Mouse (Mus musculus) spleen, postnatal 36 days (tissue): ENCODE data around the gene Six3.

Experiments
- DNase-seq, 2 experiments: peaks; one replicate each; pipeline ENCODE4 v3.0.0; 2022; ENCODE audit warnings: low spot score in 2 of 2, mixed read lengths in 1 of 2

The Six3 gene

GRCm38 (mm10) chr17:85626091-85626860 is 12.9 kb downstream of the Six3 start:
- no peak for DNase-seq

GRCm38 (mm10) chr17:85627751-85628150 is 14.3 kb downstream of the Six3 start:
- DNase-seq, result no peak

- no peak for DNase-seq
Measured at GRCm38 (mm10) chr17:85628811-85629210, 15.4 kb downstream of the Six3 start.

GRCm38 (mm10) chr17:85629396-85629795 is 16.0 kb downstream of the Six3 start:
- no peak for DNase-seq

- no peak for DNase-seq
Measured at GRCm38 (mm10) chr17:85630296-85631050, 17.1 kb downstream of the Six3 start.

GRCm38 (mm10) chr17:85631106-85631505 is 17.7 kb downstream of the Six3 start:
- DNase-seq, result no peak

- DNase-seq, result peak in 1 of 2 experiments; percentile 25
Measured at GRCm38 (mm10) chr17:85633619-85634018, 20.2 kb downstream of the Six3 start.

- no peak for DNase-seq
Measured at GRCm38 (mm10) chr17:85637876-85638275, 24.5 kb downstream of the Six3 start.

GRCm38 (mm10) chr17:85645312-85645711 is 31.9 kb downstream of the Six3 start:
- no peak for DNase-seq

- no peak for DNase-seq
Measured at GRCm38 (mm10) chr17:85645718-85646665, 32.6 kb downstream of the Six3 start.

GRCm38 (mm10) chr17:85660016-85660415 is 46.6 kb downstream of the Six3 start:
- no peak for DNase-seq

- DNase-seq, result no peak
Measured at GRCm38 (mm10) chr17:85661521-85661920, 48.1 kb downstream of the Six3 start.

- DNase-seq, result no peak
Measured at GRCm38 (mm10) chr17:85664202-85664601, 50.8 kb downstream of the Six3 start.

GRCm38 (mm10) chr17:85664618-85665320 is 51.4 kb downstream of the Six3 start:
- DNase-seq, result peak in 1 of 2 experiments; percentile 13
